Mouse (Mus musculus) gastrocnemius, adult 2 months (tissue): ENCODE measurements around the gene Eif4g2. TPM values are rescaled to one million over a fixed set of nuclear protein-coding genes. Genes with fewer than 3 reads are reported as not detected.
A peak's percentile ranks its signal among the peaks of the same experiment; 100 is the strongest.

Experiments
- DNase-seq: peaks from one replicate; pipeline ENCODE4 v3.0.0; 2022
- H3K27ac ChIP-seq: fragments of 200-600 bp; 2 replicates; pipeline ENCODE4 v1.8.1; 2022; ENCODE audit warnings: mild to moderate bottlenecking
- H3K4me3 ChIP-seq: fragments of 200-600 bp; 2 replicates; pipeline ENCODE4 v1.8.1; 2022; ENCODE audit warnings: mild to moderate bottlenecking, moderate library complexity
- CTCF ChIP-seq: fragments of 200-600 bp; IDR thresholded peaks from 2 replicates; pipeline ENCODE4 v1.8.1; 2022; ENCODE audit warnings: antibody characterized with exemption, mild to moderate bottlenecking, moderate library complexity
- intact Hi-C: fragments of 180-260 bp; cut with DNase I; formaldehyde crosslinking; loops from one replicate; pipeline ENCODE4 v1.15.1; 2025
- total RNA-seq, 2 experiments: library from RNA; stranded (reverse); gene quantifications; 2 replicates each; pipeline ENCODE4 v1.2.3; 2021

The Eif4g2 gene
- total RNA-seq, 2 experiments from 2014 or later = 692 to 802 TPM

DNA sequence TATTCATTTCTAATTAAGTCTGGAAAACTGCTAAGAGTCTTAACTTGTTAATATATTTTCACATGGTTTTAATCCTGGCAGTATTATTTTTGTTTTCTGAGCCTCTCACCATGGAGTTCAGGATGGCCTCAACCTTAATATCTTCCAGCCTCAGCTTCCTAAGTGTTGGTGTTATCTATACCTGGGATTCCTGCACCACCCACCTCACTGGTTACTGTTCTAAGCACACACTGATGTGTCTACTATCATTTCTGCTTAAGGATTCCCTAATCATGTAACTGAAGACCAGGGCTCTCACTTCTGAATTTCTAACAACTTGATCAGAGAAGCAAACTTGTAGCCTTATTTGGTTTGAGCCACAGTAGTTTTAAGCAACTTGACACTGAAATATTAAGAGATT, 2.3 kb upstream of the Eif4g2 start:
- Histone ChIP-seq H3K27ac (no peak overlapping the region; the same call in 1 of the 2 replicates), H3K4me3 (no peak overlapping the region)
- no peak for TF ChIP-seq CTCF
- intact Hi-C loops = no loop called here
- DNase-seq = no peak

DNA sequence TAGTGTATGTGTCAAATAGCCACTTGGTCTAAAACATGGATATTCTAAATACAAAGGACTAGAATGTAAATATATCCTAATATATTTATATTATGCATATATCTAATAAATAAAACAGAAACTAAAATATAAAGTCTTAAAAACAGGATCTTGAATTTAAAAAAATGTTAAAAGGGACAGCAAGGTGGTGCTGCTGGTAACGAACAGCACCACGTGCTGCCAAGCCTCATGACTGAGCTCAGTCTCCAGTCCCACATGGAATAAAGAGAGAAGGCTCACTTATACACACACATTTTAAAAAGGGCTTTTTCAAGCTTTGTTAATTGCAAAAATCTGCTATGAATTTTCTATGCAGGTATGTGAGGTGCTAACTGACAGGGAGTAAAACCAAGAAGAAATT, 1.6 kb upstream of the Eif4g2 start:
- DNase-seq = no peak
- Histone ChIP-seq H3K27ac (peak overlapping the region; percentile 99), H3K4me3 (peak overlapping the region; percentile 90)
- intact Hi-C loops = loop anchor here (5.0 kb wide), 1 partner anchor 73 kb away; no protein-coding TSS in a partner anchor
- peak; percentile 15; the same call in 1 of the 2 replicates for TF ChIP-seq CTCF

DNA sequence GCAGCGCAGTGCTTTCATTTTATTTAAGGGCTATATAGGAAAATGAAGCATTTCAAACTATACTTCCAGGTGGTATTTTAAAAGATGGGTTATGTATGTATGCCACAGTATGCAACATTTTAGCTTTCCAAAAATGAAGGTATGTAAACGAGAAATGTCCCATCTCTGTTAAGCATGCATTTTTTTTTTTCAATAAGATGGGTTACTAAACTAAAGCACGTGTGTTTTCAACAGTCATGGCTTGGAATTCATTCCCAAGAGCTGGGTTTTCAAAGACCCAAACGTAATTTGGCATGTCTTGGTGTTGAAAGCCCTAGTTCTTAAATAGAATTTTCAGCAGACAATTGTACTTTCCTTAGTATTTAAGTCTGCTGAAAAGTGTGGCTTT, 897 bp upstream of the Eif4g2 start:
- intact Hi-C loops = loop anchor here (1.0 to 5.0 kb wide), 2 partner anchors 39 to 74 kb away; no protein-coding TSS in a partner anchor
- Histone ChIP-seq H3K4me3 (peak overlapping the region; percentile 90), H3K27ac (peak overlapping the region; percentile 99)
- no peak for TF ChIP-seq CTCF
- no peak for DNase-seq

DNA sequence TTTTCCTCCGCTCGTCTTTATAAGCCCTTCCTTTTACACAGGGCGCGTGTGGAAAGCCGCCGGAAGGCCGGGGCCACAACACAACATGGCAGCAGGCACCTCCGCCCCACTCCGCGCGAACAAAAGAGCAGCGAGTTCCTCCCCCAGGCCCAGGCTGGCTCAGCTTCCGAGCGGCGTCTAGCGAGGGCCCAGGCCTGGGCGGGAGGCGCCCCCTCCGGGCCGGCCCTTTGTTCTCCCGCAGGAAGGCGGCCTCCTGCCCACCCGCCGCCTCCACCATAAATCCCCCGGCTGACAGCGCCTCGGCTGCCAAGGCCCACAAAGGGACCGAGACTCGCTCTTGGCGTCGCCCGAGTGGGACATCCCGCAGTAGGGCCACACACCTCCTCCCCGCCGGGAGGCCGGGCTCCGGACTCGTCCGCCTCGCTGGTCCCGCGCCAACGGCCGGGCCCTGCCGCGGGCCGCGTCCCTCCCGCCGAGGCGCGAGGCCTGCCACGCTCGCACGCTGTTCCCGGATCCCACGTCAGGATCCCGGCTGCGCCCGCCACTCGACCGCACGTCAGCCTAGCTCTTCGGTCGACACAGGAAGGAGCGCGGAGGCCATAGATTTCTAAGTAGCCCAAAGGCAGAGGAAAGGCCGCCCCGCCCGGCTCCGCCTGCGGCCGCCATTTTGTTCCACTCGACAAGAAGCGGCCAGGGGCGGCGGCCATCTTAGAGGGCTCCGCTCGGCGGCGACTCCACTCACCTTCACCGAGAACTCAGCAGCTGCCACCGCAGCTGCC, 598 bp downstream of the Eif4g2 start:
- Histone ChIP-seq H3K4me3 (peak overlapping the region; percentile 90), H3K27ac (peak overlapping the region; percentile 99)
- peak; percentile 90 for DNase-seq
- intact Hi-C loops = loop anchor here (5.0 kb wide), 1 partner anchor 75 kb away; no protein-coding TSS in a partner anchor
- TF ChIP-seq CTCF = 0 out of 2 replicates have a peak, but pooled peaks have one; percentile 18

DNA sequence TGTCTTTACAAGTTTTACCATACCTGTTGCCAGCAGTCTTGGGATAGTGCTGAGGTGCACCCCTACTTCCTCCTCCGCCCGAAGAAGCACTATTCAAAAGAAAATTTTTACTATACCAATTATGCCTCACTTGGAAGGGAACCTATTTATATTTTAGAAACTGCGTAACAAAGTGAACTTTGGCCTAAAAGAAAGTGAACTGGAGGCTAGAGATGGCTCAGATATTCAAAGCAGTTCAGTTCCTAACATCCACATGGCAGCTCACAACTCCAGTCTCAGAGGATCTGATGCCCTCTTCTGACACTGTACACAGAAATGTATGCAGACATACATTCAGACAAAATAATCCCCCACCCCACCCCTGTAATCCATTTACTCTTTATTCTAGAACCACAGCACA, 2.0 kb downstream of the Eif4g2 start:
- intact Hi-C loops = loop anchor here (5.0 kb wide), 1 partner anchor 76 kb away; no protein-coding TSS in a partner anchor
- no peak for TF ChIP-seq CTCF
- no peak for DNase-seq
- H3K27ac ChIP-seq = peak overlapping the region; percentile 99; the same call in 1 of the 2 replicates
- peak overlapping the region; percentile 90 for H3K4me3 ChIP-seq

DNA sequence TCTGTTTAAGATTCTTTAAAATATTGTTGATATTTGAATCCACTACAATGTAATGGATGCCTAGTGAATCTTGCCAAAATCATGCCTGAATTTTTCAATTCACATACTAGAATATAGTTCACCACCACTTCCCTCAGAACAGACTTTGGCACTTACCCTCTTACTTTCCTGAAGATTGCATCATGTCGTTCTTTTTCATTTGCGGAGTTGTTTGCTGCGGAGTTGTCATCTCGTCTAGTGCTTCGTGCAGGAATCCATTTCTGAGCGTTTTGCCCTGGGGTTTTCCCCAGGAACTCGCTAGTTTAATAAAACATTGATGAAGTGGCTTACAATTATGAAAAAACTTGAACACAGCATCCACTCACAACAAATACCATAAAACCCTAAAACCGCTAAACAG, 2.8 kb downstream of the Eif4g2 start:
- DNase-seq = no peak
- intact Hi-C loops = loop anchor here (5.0 kb wide), 1 partner anchor 77 kb away; no protein-coding TSS in a partner anchor
- Histone ChIP-seq H3K27ac (0 out of 2 replicates have a peak overlapping the region, but pooled peaks have one; percentile 3), H3K4me3 (peak overlapping the region; percentile 90)
- no peak for TF ChIP-seq CTCF

DNA sequence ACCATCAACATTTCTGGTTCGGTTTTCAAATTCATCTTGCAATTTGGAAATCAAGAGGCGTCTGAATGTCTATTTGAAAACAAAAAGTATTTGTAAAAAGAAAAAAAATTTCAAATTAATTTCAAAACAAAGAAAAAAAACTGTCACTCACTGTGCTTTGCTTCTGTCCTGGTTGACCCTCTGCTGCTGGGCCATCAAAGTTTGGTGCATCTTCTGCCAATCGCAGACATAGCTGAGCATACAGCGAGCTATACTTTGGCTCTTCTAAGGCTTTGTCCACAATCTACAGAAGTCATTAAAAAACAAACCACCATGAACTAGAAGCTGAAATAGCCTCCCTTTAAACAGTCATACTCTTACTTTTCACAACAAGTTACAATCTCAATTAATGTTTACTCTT, 4.6 kb downstream of the Eif4g2 start:
- Histone ChIP-seq H3K27ac (no peak overlapping the region), H3K4me3 (no peak overlapping the region)
- no peak for DNase-seq
- intact Hi-C loops = no loop called here
- no peak for TF ChIP-seq CTCF

DNA sequence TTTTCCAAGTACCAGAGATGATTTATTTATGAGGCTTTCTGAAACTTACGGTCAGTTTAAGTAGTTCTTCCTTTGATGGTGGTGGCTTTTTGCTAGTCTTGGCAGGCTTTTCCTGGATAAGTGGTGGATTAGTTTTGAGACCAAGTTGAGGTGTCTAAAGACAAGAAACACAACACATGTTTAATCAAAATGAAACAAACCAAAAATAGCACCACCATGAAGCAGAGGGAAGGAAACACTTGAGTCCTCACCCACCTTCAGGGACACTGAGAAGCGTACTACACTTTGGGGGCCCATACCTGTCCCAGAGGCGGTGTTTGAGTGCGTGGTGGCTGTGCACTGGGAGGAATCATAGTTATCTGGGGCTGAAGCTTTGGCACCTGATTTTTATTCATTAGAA, 7.5 kb downstream of the Eif4g2 start:
- intact Hi-C loops = no loop called here
- no peak for DNase-seq
- H3K4me3 ChIP-seq = no peak overlapping the region
- H3K27ac ChIP-seq = no peak overlapping the region
- no peak for TF ChIP-seq CTCF

DNA sequence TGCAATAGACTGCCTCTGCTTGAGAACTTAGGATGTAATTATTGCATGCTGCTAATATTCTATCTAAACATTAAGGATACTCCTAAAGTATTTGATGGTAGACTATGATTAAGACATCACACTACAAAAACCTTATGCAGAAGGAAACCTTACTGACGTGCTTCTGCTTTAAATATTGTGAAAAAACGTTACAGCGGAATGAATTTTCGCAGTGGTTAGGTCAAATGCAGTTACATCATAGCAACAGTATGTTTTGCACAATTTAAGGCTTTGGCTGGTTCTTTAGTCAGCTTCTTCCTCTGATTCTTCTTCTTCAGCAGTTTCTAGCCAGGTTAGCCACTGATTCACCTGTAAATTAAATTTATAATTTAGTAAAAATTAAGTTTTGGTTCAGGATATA, 10.4 kb downstream of the Eif4g2 start:
- Histone ChIP-seq H3K4me3 (no peak overlapping the region), H3K27ac (no peak overlapping the region)
- DNase-seq = no peak
- intact Hi-C loops = no loop called here
- TF ChIP-seq CTCF = no peak

DNA sequence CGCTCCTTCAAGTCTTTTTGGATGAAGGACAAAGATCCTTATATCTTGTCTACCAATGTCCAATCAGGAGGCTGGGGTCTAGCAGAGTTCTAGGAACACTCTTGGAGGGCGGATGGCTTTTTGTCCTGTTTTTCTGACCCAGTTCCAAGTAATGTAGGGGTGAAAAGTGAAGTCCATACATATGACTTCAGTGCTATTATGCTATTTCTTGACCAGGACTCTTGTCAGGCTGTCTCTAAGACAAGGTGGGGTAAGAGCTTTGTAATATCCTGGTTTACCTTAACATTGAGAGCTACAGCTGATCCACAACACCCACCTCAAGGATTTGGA, 12.7 kb downstream of the Eif4g2 start:
- TF ChIP-seq CTCF = no peak
- no peak for DNase-seq
- intact Hi-C loops = no loop called here
- no peak overlapping the region for H3K27ac ChIP-seq
- no peak overlapping the region for H3K4me3 ChIP-seq

DNA sequence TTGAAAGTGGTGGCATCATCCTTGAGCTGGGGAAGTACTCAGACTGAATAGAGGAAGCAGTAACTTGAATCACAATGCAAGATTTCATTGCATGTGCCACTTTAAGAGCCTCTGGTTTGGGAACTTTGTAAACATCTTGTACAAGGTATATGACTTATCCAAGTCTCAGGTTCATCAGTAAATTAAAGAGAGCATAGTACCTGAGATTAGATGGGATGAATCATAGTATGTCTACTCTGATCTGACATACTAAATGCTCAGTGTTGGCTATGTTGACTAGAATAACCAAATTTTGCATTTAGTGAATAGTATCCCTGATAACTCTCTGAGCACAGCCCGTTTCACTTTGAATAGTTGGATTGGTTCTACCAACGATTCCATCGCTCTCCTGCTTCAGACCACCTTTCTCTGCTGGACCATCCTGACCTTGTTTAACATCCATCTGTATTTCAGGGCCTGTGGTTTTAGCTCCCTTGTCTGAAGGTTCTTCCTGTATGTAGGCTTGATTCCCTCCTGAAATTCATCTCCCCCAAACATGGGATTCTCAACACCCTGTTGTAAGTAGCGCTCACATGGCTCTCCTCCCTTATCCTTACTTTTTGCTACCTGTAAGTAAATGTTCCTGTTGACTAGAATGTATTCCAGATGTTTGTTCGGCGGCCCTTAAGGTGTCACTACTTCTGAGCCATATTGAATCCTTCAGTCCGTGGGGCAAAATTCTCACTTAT, 13.2 kb downstream of the Eif4g2 start:
- Histone ChIP-seq H3K4me3 (no peak overlapping the region), H3K27ac (no peak overlapping the region)
- intact Hi-C loops = no loop called here
- TF ChIP-seq CTCF = no peak
- no peak for DNase-seq

DNA sequence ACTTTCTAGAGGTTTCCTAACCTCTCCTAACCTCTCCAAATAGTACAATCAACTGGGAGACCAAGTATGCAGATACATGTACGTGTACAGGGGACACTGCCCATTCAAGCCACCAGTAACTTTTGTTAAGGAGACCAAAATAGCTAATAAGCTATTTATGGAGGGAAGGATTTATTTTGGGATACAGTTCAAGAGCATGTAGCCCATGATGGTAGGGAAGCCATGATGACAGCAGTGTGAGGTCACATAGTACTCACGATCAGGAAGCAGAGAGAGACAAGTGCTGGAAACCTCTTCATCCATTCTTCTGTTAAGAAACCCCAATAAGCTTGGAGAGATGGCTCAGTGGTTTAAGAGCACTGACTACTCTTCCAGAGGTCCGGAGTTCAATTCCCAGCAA, 14.6 kb downstream of the Eif4g2 start:
- intact Hi-C loops = no loop called here

DNA sequence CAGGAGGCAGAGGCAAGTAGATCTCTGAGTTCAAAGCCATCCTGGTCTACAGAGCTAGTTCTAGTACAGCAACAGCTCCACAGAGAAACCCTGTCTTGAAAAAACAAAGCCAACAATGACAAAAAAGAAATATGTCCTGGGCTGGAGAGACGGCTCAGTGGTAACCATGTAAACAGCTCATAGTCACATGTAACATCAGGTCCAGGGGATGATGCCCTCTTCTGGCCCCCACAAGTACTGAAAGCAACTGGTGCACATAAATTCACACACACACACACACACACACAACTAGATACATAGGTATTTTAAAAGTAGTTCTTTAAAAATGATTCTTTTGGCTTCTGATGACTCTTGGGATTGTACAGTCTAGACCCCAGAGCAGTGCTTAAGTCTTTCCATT, 19.9 kb downstream of the Eif4g2 start:
- intact Hi-C loops = no loop called here
- TF ChIP-seq CTCF = no peak
- H3K4me3 ChIP-seq = no peak overlapping the region
- no peak for DNase-seq
- no peak overlapping the region for H3K27ac ChIP-seq

More for the DNA sequence above, 14.6 kb downstream of the Eif4g2 start:
- no peak for DNase-seq
- Histone ChIP-seq H3K27ac (no peak overlapping the region), H3K4me3 (no peak overlapping the region)
- TF ChIP-seq CTCF = no peak
